Mouse (Mus musculus): ENCODE results near the gene Kat2b.
"Not testable (repeated sequence)": the region's sequence is repeated elsewhere in the genome, so short reads cannot be mapped to it uniquely, and the experiment has no call there.

Gene Kat2b

GRCm38 (mm10) chr17:53569829-53570228 lies 3.2 kb downstream of the Kat2b start:
- DNase-seq (ENCODE audit: low read depth, low spot score) = peak; percentile 77

GRCm38 (mm10) chr17:53570361-53570875 lies 3.8 kb downstream of the Kat2b start:
- peak; percentile 47 for DNase-seq (ENCODE audit: low read depth, low spot score)

GRCm38 (mm10) chr17:53570932-53571331 lies 4.3 kb downstream of the Kat2b start:
- DNase-seq (ENCODE audit: low read depth, low spot score) = not testable (repeated sequence)

GRCm38 (mm10) chr17:53573019-53573556 lies 6.4 kb downstream of the Kat2b start:
- peak; percentile 79 for DNase-seq (ENCODE audit: low read depth, low spot score)

GRCm38 (mm10) chr17:53577151-53577550 lies 10.5 kb downstream of the Kat2b start:
- DNase-seq (ENCODE audit: low read depth, low spot score) = no peak

- no peak for DNase-seq (ENCODE audit: low read depth, low spot score)
Measured at GRCm38 (mm10) chr17:53577754-53578153, 11.1 kb downstream of the Kat2b start.

- no peak for DNase-seq (ENCODE audit: low read depth, low spot score)
Measured at GRCm38 (mm10) chr17:53578249-53578648, 11.6 kb downstream of the Kat2b start.

GRCm38 (mm10) chr17:53578776-53579175 lies 12.1 kb downstream of the Kat2b start:
- no peak for DNase-seq (ENCODE audit: low read depth, low spot score)

GRCm38 (mm10) chr17:53579612-53580011 lies 13.0 kb downstream of the Kat2b start:
- no peak for DNase-seq (ENCODE audit: low read depth, low spot score)

- no peak for DNase-seq (ENCODE audit: low read depth, low spot score)
Measured at GRCm38 (mm10) chr17:53580237-53580636, 13.6 kb downstream of the Kat2b start.

GRCm38 (mm10) chr17:53582026-53582585 lies 15.4 kb downstream of the Kat2b start:
- no peak for DNase-seq (ENCODE audit: low read depth, low spot score)

- DNase-seq (ENCODE audit: low read depth, low spot score) = no peak
Measured at GRCm38 (mm10) chr17:53582805-53583204, 16.1 kb downstream of the Kat2b start.

GRCm38 (mm10) chr17:53583846-53584579 lies 17.4 kb downstream of the Kat2b start:
- peak; percentile 75 for DNase-seq (ENCODE audit: low read depth, low spot score)

- peak; percentile 76 for DNase-seq (ENCODE audit: low read depth, low spot score)
Measured at GRCm38 (mm10) chr17:53587074-53587851, 20.6 kb downstream of the Kat2b start.

GRCm38 (mm10) chr17:53588097-53588855 lies 21.6 kb downstream of the Kat2b start:
- no peak for DNase-seq (ENCODE audit: low read depth, low spot score)

GRCm38 (mm10) chr17:53590110-53590509 lies 23.4 kb downstream of the Kat2b start:
- no peak for DNase-seq (ENCODE audit: low read depth, low spot score)

- no peak for DNase-seq (ENCODE audit: low read depth, low spot score)
Measured at GRCm38 (mm10) chr17:53591910-53592309, 25.2 kb downstream of the Kat2b start.

- no peak for DNase-seq (ENCODE audit: low read depth, low spot score)
Measured at GRCm38 (mm10) chr17:53594590-53594989, 27.9 kb downstream of the Kat2b start.

- peak; percentile 52 for DNase-seq (ENCODE audit: low read depth, low spot score)
Measured at GRCm38 (mm10) chr17:53595527-53595926, 28.9 kb downstream of the Kat2b start.

- peak; percentile 32 for DNase-seq (ENCODE audit: low read depth, low spot score)
Measured at GRCm38 (mm10) chr17:53596314-53596882, 29.7 kb downstream of the Kat2b start.
